Mouse (Mus musculus): ENCODE measurements at regions not wholly inside any gene's neighbourhood (a gene's known extent, or its start where the extent isn't known, plus 50 kb on each side); places are given as distances from the start of the nearest gene placed in this dataset.

GRCm38 (mm10) chr17:4648603-4649002 is 345.5 kb upstream of the Arid1b start:
- no peak for TF ChIP-seq CTCF (IDR thresholded peaks at IDR 0.05; ENCODE audit: low read depth)
- TF ChIP-seq EP300 (optimal IDR thresholded peaks at IDR 0.05): no peak
